Mouse (Mus musculus): ENCODE measurements around the gene Hnrnpa0. TPM values are rescaled to one million over a fixed set of nuclear protein-coding genes. Genes with fewer than 3 reads are reported as not detected.

The Hnrnpa0 gene
- total RNA-seq, 2 experiments from 2014 or later = 69.3 to 72.8 TPM

Other genes starting within 250 kb of the Hnrnpa0 start
- gene Spock1, start 220.2 kb downstream of the Hnrnpa0 start, total RNA-seq (2021) = under 1 TPM; 0.10 to 0.17 TPM
- gene Klhl3, start 15.0 kb downstream of the Hnrnpa0 start, total RNA-seq (2021) = 1 to 10 TPM; 2.7 to 3.5 TPM
- gene Idnk, start 29.1 kb upstream of the Hnrnpa0 start, total RNA-seq (2021) = 10 to 100 TPM; 23.9 to 26.6 TPM
- gene Ubqln1, start 87.1 kb upstream of the Hnrnpa0 start, total RNA-seq (2021) = 10 to 100 TPM; 52.6 to 56.0 TPM
- 10 to 100 TPM; 22.9 to 28.5 TPM for gene Gkap1, start 147.1 kb upstream of the Hnrnpa0 start, total RNA-seq (2021)
- under 1 TPM in 1 of 2 experiments, not detected in 1; 0.13 TPM for gene Kif27, start 230.6 kb upstream of the Hnrnpa0 start, total RNA-seq (2021)

All from heart, adult 18-20 months (tissue).